Mouse (Mus musculus): ENCODE measurements around the gene Uggt2. TPM values are rescaled to one million over a fixed set of nuclear protein-coding genes. Genes with fewer than 3 reads are reported as not detected.

Uggt2 gene
- polyA plus RNA-seq (2015; fragmentation: Nextera tagmentation; extraction: Ambion mirVana), result 9.2 and 11.1 TPM in 2 replicates

GRCm38 (mm10) chr14:119098851-119099569 lies at the start of gene Uggt2:
Gene Uggt2 (minus strand): TSS chr14:119099430.
- ATAC-seq (ENCODE audit: insufficient number of reproducible peaks, low FRiP score, low TSS enrichment, low read depth), result peak; percentile 94
- peaks cover 9% of the 10 kb centered on the region; the same call in 1 of the 2 replicates for H3K4me1 ChIP-seq
- WGBS, result under 1% methylated on average over 72 of the region's 72 CpGs

DNA sequence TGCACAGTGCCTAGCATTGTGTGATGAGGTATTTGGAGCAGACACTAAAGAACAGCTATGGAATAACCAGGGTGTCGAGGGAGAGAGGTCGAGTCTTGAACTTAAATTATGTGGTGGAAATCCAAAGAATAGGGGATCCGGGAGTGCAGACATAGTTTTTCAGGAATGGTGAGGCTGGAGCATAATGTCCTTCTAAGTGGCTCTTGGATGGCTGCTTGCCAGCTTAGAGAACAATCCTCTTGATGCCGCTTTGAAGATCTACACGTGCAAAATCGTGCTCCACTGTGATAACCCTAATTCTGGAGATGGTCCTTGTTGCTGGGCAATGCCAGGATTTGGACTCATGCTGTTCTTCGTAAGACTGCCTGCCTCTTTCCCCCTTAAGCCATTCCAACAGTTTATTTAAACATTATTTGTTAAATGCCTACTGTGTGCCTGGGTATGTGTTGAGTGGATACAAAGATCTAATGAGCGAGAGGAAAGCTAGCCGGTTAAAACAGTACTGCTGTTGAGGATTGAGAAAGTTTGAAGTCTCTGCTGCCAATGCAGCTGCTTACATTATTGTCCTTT lies 40.2 kb upstream of the Uggt2 start:
- Histone ChIP-seq H3K27ac (replicated peaks) (no peak overlapping the region), H3K9ac (no peak overlapping the region), H3K36me3 (no peaks in the 10 kb centered on the region), H3K4me1 (peaks cover 22% of the 10 kb centered on the region), H3K9me3 (replicated peaks) (no peaks in the 10 kb centered on the region), H3K4me2 (replicated peaks) (0 out of 2 replicates have a peak overlapping the region, but pooled peaks have one; percentile 99), H3K4me3 (replicated peaks) (peak overlapping the region; percentile 63; the same call in 1 of the 2 replicates), H3K27me3 (peaks cover 44% of the 10 kb centered on the region)
- 44% methylated on average over 9 of the region's 9 CpGs for WGBS
- ATAC-seq (ENCODE audit: insufficient number of reproducible peaks, low FRiP score, low TSS enrichment, low read depth), result no peak

More at GRCm38 (mm10) chr14:119098851-119099569, at the start of gene Uggt2:
- H3K36me3 ChIP-seq, result no peaks in the 10 kb centered on the region
- H3K9me3 ChIP-seq (replicated peaks), result no peaks in the 10 kb centered on the region
- H3K4me3 ChIP-seq (replicated peaks), result peak within 1 kb of the TSS; percentile 76
- H3K27ac ChIP-seq (replicated peaks), result peak within 1 kb of the TSS; percentile 80
- peak within 1 kb of the TSS; percentile 76 for H3K9ac ChIP-seq
- no peaks in the 10 kb centered on the region for H3K27me3 ChIP-seq
- H3K4me2 ChIP-seq (replicated peaks), result peak within 1 kb of the TSS; percentile 88

GRCm38 (mm10) chr14:119138786-119139100 lies 39.5 kb upstream of the Uggt2 start:
- H3K4me1 ChIP-seq, result peaks cover 22% of the 10 kb centered on the region
- no peak overlapping the region for H3K27ac ChIP-seq (replicated peaks)
- H3K4me2 ChIP-seq (replicated peaks), result peak overlapping the region; percentile 99
- no peak for ATAC-seq (ENCODE audit: insufficient number of reproducible peaks, low FRiP score, low TSS enrichment, low read depth)
- WGBS, result 1% methylated on average over 20 of the region's 20 CpGs
- H3K27me3 ChIP-seq, result peaks cover 46% of the 10 kb centered on the region
- H3K4me3 ChIP-seq (replicated peaks), result peak overlapping the region; percentile 63
- H3K9ac ChIP-seq, result no peak overlapping the region
- H3K9me3 ChIP-seq (replicated peaks), result no peaks in the 10 kb centered on the region
- H3K36me3 ChIP-seq, result no peaks in the 10 kb centered on the region

DNA sequence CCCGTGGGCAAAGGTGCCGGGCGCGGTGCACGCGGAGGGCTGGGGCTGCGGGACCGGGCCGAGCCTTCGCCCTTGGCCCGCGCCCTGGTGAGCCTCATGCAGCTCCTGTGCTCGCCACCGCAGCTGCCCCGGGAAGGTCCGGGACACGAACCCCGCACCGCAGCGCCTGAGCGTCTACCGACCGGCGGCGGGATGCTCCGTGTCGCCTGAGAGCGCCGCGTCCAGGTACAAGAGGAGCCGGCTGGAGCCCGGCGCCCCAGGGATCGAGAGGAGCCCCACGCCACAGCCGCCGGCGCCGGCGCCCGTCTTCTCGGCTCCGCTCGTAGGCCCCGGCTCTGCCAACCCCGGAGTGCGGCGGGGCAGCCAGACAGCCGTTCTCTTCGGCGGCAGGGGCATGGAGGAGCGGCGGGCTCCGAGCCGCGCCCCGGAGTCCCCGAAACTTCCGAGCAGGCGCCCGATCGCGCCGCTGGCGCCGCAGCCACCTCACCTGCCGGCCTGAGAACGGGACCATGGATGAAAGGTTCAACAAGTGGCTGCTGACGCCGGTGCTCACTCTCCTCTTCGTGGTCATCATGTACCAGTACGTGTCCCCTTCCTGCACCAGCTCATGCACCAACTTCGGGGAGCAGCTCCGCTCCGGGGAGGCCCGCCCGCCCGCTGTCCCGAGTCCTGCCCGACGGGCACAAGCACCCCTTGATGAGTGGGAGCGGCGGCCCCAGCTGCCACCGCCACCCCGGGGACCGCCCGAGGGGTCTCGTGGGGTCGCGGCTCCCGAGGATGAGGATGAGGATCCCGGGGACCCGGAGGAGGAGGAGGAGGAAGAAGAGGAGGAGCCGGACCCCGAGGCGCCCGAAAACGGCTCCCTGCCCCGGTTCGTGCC lies 38.9 kb upstream of the Uggt2 start, which contains the start of gene Hs6st3:
Gene Hs6st3 (plus strand): TSS at position 436 of the 880 bp plus-strand sequence.
- H3K4me1 ChIP-seq, result peaks cover 22% of the 10 kb centered on the region
- peak within 1 kb of the TSS; percentile 63 for H3K4me3 ChIP-seq (replicated peaks)
- H3K4me2 ChIP-seq (replicated peaks), result peak within 1 kb of the TSS; percentile 99
- H3K9me3 ChIP-seq (replicated peaks), result no peaks in the 10 kb centered on the region
- under 1% methylated on average over 77 of the region's 100 CpGs for WGBS
- H3K27me3 ChIP-seq, result peaks cover 46% of the 10 kb centered on the region
- H3K9ac ChIP-seq, result peak within 1 kb of the TSS; percentile 45
- 0 out of 2 replicates have a peak, but pooled peaks have one; percentile 43 for ATAC-seq (ENCODE audit: insufficient number of reproducible peaks, low FRiP score, low TSS enrichment, low read depth)
- H3K36me3 ChIP-seq, result no peaks in the 10 kb centered on the region
- no peak within 1 kb of the TSS for H3K27ac ChIP-seq (replicated peaks)

DNA sequence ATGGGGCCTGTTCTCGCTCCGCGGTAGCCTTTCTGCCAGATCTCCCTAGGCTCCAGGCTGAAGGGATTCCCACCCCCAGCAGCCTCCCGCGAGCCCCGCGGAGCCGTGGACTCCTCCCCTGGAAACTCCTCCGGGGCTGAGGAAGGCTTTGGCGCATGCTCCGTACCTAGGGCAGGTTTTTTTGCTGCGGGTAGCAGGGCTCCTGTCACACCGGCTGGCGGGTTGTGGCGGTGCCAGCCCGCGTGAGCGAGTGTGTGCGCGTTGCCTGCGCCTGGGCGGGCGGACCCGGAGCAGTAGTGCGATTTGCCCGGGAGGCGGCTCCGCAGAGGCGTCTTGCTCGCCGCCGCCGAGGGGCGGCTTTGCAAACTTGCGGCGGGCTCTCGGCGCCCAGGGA lies 38.3 kb upstream of the Uggt2 start:
- WGBS, result under 1% methylated on average over 38 of the region's 38 CpGs
- peaks cover 22% of the 10 kb centered on the region for H3K4me1 ChIP-seq
- H3K36me3 ChIP-seq, result no peaks in the 10 kb centered on the region
- peak overlapping the region; percentile 63 for H3K4me3 ChIP-seq (replicated peaks)
- H3K4me2 ChIP-seq (replicated peaks), result peak overlapping the region; percentile 99
- H3K27me3 ChIP-seq, result peaks cover 46% of the 10 kb centered on the region
- no peaks in the 10 kb centered on the region for H3K9me3 ChIP-seq (replicated peaks)
- peak; percentile 82 for ATAC-seq (ENCODE audit: insufficient number of reproducible peaks, low FRiP score, low TSS enrichment, low read depth)
- peak overlapping the region; percentile 45 for H3K9ac ChIP-seq
- no peak overlapping the region for H3K27ac ChIP-seq (replicated peaks)

GRCm38 (mm10) chr14:119127330-119127729 lies 28.1 kb upstream of the Uggt2 start:
- ATAC-seq (ENCODE audit: insufficient number of reproducible peaks, low FRiP score, low TSS enrichment, low read depth), result peak; percentile 51; the same call in 1 of the 2 replicates
- WGBS, result 92% methylated on average over 2 of the region's 2 CpGs

GRCm38 (mm10) chr14:119125840-119126239 lies 26.6 kb upstream of the Uggt2 start:
- Histone ChIP-seq H3K4me3 (replicated peaks) (no peak overlapping the region), H3K27ac (replicated peaks) (no peak overlapping the region), H3K36me3 (no peaks in the 10 kb centered on the region), H3K27me3 (no peaks in the 10 kb centered on the region), H3K4me2 (replicated peaks) (no peak overlapping the region), H3K9ac (no peak overlapping the region), H3K4me1 (no peaks in the 10 kb centered on the region; the same call in 1 of the 2 replicates), H3K9me3 (replicated peaks) (no peaks in the 10 kb centered on the region)
- no peak for ATAC-seq (ENCODE audit: insufficient number of reproducible peaks, low FRiP score, low TSS enrichment, low read depth)
- 54% methylated on average over 4 of the region's 4 CpGs for WGBS

More at GRCm38 (mm10) chr14:119127330-119127729, 28.1 kb upstream of the Uggt2 start:
- Histone ChIP-seq H3K9me3 (replicated peaks) (no peaks in the 10 kb centered on the region), H3K4me1 (no peaks in the 10 kb centered on the region; the same call in 1 of the 2 replicates), H3K36me3 (no peaks in the 10 kb centered on the region), H3K27ac (replicated peaks) (no peak overlapping the region), H3K4me2 (replicated peaks) (no peak overlapping the region), H3K4me3 (replicated peaks) (no peak overlapping the region), H3K9ac (no peak overlapping the region), H3K27me3 (no peaks in the 10 kb centered on the region)

DNA sequence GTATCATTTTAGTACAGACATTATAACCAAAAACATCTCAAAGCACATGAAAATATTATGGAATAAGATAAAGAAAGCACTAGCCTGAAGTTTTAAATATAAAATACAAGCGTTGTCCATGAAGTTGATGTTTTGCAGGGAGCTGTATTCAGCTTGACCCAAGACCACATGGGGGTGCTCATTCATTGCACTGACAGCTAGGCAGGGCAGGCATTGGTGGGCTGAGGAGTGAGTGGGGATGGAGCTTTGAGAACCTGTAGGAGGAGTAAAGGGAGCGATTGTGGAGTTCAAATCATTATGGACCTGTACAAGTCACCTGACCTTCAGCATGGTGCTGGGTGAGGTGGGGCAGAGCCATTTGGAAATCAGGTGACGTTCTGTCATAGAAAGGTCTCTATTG lies 24.8 kb upstream of the Uggt2 start:
- Histone ChIP-seq H3K9me3 (replicated peaks) (no peaks in the 10 kb centered on the region), H3K4me1 (no peaks in the 10 kb centered on the region; the same call in 1 of the 2 replicates), H3K9ac (no peak overlapping the region), H3K36me3 (no peaks in the 10 kb centered on the region), H3K27ac (replicated peaks) (no peak overlapping the region), H3K27me3 (no peaks in the 10 kb centered on the region), H3K4me2 (replicated peaks) (peak overlapping the region; percentile 51), H3K4me3 (replicated peaks) (peak overlapping the region; percentile 41)
- peak; percentile 68; the same call in 1 of the 2 replicates for ATAC-seq (ENCODE audit: insufficient number of reproducible peaks, low FRiP score, low TSS enrichment, low read depth)
- WGBS, result 24% methylated on average over 3 of the region's 3 CpGs

DNA sequence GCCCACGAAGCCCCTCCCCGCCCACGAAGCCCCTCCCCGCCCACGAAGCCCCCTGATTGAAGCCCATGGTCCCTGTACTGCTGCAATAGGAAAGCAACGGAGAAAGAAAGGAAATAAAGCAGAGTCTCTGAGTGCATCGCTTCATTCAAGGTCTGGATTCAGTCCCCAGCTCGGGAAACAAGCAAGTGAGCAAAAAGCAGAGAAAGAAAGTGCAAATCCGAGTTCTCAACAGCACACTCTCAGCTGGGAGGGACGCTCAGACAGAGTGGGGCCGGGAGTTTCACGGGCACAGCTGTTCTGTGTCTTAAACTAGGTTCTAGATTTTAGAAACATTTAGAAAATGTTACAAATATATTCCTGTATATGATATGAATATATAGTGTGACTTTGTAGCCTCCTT lies 24.4 kb upstream of the Uggt2 start:
- Histone ChIP-seq H3K27ac (replicated peaks) (no peak overlapping the region), H3K4me2 (replicated peaks) (peak overlapping the region; percentile 51), H3K27me3 (no peaks in the 10 kb centered on the region), H3K9ac (no peak overlapping the region), H3K4me1 (no peaks in the 10 kb centered on the region; the same call in 1 of the 2 replicates), H3K4me3 (replicated peaks) (peak overlapping the region; percentile 41), H3K9me3 (replicated peaks) (no peaks in the 10 kb centered on the region), H3K36me3 (no peaks in the 10 kb centered on the region)
- WGBS, result 4% methylated on average over 12 of the region's 12 CpGs
- ATAC-seq (ENCODE audit: insufficient number of reproducible peaks, low FRiP score, low TSS enrichment, low read depth), result no peak

DNA sequence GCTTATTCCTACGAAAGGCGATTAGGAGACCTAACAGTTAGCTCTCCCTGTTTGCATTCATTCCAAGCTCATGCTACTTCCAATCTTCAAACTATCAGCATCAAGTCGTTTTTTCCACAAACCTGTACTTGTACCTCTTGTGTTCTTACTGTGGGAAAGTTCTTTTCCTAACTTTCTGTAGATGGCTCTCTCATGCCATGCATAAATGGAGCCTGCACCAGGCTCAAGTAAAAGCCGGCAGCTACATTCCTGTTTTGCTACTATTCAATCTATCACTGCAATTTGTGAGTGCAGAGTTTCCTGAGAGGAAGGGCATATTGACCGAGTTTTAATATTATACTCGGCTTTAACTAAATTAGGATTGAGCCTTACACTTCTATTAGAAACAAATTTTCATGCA lies 13.3 kb upstream of the Uggt2 start:
- H3K36me3 ChIP-seq, result no peaks in the 10 kb centered on the region
- no peaks in the 10 kb centered on the region for H3K9me3 ChIP-seq (replicated peaks)
- H3K27ac ChIP-seq (replicated peaks), result no peak overlapping the region
- H3K4me2 ChIP-seq (replicated peaks), result no peak overlapping the region
- no peaks in the 10 kb centered on the region for H3K4me1 ChIP-seq
- no peak overlapping the region for H3K4me3 ChIP-seq (replicated peaks)
- no peak for ATAC-seq (ENCODE audit: insufficient number of reproducible peaks, low FRiP score, low TSS enrichment, low read depth)
- 63% methylated on average over 6 of the region's 6 CpGs for WGBS
- H3K27me3 ChIP-seq, result no peaks in the 10 kb centered on the region
- no peak overlapping the region for H3K9ac ChIP-seq

DNA sequence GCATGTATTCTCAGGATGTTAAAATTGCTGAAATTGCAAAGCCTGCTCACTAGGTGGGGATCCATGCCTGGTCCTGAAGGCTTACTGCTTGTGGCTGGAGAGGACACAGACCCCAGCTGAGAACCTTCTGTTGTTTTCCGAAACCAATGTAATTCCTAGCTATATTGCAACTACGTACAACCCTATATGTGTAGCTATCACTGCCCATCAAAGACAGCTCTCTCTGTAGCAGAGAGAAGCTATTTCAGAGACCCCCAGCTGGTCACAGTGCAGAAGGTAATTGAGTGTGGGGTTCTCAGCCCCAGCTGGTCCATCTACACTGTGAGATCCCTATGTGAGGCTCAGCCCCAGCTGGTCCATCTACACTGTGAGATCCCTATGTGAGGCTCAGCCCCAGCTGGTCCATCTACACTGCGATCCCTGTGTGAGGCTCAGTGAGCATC lies 10.6 kb upstream of the Uggt2 start:
- H3K4me2 ChIP-seq (replicated peaks), result no peak overlapping the region
- no peak for ATAC-seq (ENCODE audit: insufficient number of reproducible peaks, low FRiP score, low TSS enrichment, low read depth)
- H3K9me3 ChIP-seq (replicated peaks), result no peaks in the 10 kb centered on the region
- no peak overlapping the region for H3K9ac ChIP-seq
- H3K4me1 ChIP-seq, result no peaks in the 10 kb centered on the region
- no peak overlapping the region for H3K4me3 ChIP-seq (replicated peaks)
- 82% methylated on average over 3 of the region's 3 CpGs for WGBS
- no peaks in the 10 kb centered on the region for H3K27me3 ChIP-seq
- H3K27ac ChIP-seq (replicated peaks), result no peak overlapping the region
- H3K36me3 ChIP-seq, result no peaks in the 10 kb centered on the region
